Mouse (Mus musculus) heart, embryonic 16.5 days (tissue): ENCODE data around the gene Olfr695. TPM values are rescaled to one million over a fixed set of nuclear protein-coding genes. Genes with fewer than 3 reads are reported as not detected.
"Not testable (repeated sequence)": the region's sequence is repeated elsewhere in the genome, so short reads cannot be mapped to it uniquely, and the experiment has no call there.

ENCODE experiments used
- ATAC-seq: fragments of 200-750 bp; cut with Nextera tagmentation; replicated peaks from 2 replicates; pipeline ENCODE4 v1.8.0; 2017; ENCODE audit warnings: moderate number of reproducible peaks; ENCODE audit not compliant: insufficient read depth, low FRiP score; ENCODE audit errors: extremely low read depth
- H3K27ac ChIP-seq: fragments of 300-500 bp; sonication (generic); 2 replicates; pipeline ENCODE4 v1.5.1; 2014; ENCODE audit warnings: mild to moderate bottlenecking, low read length, control low read depth, moderate library complexity
- H3K27me3 ChIP-seq: fragments of 300-500 bp; sonication (generic); 2 replicates; pipeline ENCODE4 v1.6.1; 2014; ENCODE audit warnings: low read length, mixed read lengths; ENCODE audit not compliant: control insufficient read depth, insufficient read depth
- H3K36me3 ChIP-seq: fragments of 300-500 bp; sonication (generic); 2 replicates; pipeline ENCODE4 v1.6.1; 2014; ENCODE audit not compliant: control insufficient read depth, insufficient read depth
- H3K4me1 ChIP-seq: fragments of 300-500 bp; sonication (generic); 2 replicates; pipeline ENCODE4 v1.6.1; 2014; ENCODE audit warnings: low read length, mixed read lengths; ENCODE audit not compliant: control insufficient read depth, insufficient read depth
- H3K4me2 ChIP-seq: fragments of 300-500 bp; sonication (generic); 2 replicates; pipeline ENCODE4 v1.6.1; 2014; ENCODE audit warnings: low read depth, mild to moderate bottlenecking, control low read depth, low read length
- H3K4me3 ChIP-seq: fragments of 300-500 bp; sonication (generic); 2 replicates; pipeline ENCODE4 v1.5.1; 2014; ENCODE audit warnings: mild to moderate bottlenecking, control low read depth, low read length
- H3K9ac ChIP-seq: fragments of 300-500 bp; sonication (generic); 2 replicates; pipeline ENCODE4 v1.6.1; 2014; ENCODE audit warnings: low read length, control low read depth
- H3K9me3 ChIP-seq: fragments of 300-500 bp; sonication (generic); replicated peaks from 2 replicates; pipeline ENCODE4 v1.6.1; 2016; ENCODE audit warnings: low read length; ENCODE audit not compliant: control insufficient read depth
- WGBS: fragments of 180-500 bp; shearing (Covaris S2); extraction: QIAGEN DNeasy Blood & Tissue Kit; methylation state at CpG from one replicate; pipeline ENCODE4 v1.1.7; 2014; 5-methylcytosine and 5-hydroxymethylcytosine counted together
- polyA plus RNA-seq: library from polyadenylated mRNA; unstranded; fragments of >200 nt; fragmentation: Nextera tagmentation; extraction: Ambion mirVana; gene quantifications from 2 replicates; pipeline ENCODE4 v1.2.1, GENCODE M21; 2015

Gene Olfr695
- polyA plus RNA-seq, 1 experiment from 2014 or later, result not detected

DNA sequence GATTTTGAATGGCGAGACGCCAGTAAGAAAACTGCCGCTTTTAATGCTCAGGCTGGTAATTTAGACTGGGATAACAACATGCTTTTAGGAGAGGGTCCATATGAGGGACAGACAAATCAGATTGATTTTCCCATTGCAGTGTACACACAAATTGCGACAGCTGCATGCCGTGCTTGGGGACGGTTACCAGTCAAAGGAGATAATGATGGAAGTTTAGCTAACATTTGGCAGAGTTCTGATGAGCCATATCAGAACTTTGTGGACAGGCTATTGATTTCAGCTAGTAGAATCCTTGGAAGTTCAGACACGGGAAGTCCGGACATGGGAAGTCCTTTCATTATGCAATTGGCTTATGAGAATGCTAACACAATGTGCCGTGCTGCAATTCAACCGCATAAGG is 8.5 kb downstream of the Olfr695 start:
- not testable (repeated sequence) for H3K4me2 ChIP-seq, H3K27me3 ChIP-seq, ATAC-seq, H3K4me3 ChIP-seq, H3K9ac ChIP-seq, H3K27ac ChIP-seq, H3K9me3 ChIP-seq, H3K4me1 ChIP-seq, H3K36me3 ChIP-seq
- WGBS, result 86% methylated on average over 10 of the region's 10 CpGs

DNA sequence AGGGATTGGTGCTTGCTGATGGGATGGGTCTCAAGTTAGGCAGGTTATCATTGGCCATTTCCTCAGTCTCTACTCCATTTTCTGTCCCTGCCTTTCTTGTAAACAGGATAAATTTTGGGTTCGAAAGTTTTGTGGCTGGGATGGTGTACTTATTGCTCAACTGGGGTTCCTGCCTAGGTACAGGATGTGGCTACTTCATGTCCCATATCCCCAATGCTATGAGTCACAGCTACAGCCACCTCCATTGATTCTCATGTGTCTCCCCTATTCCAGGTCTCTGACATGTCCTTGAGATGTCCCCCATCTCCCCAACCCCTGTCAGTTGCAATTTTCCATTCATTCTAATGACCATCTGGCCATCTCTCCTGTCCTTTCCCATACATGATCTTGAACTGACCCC is 19.3 kb downstream of the Olfr695 start:
- Histone ChIP-seq H3K27me3 (no peaks in the 10 kb centered on the region), H3K36me3 (no peaks in the 10 kb centered on the region), H3K4me1 (no peaks in the 10 kb centered on the region), H3K4me2 (no peak overlapping the region), H3K27ac (no peak overlapping the region), H3K9ac (no peak overlapping the region), H3K9me3 (0 out of 2 replicates have a peak, but pooled peaks cover 3% of the 10 kb centered on the region), H3K4me3 (no peak overlapping the region)
- 75% methylated on average over 1 of the region's 1 CpGs for WGBS
- ATAC-seq, result no peak

GRCm38 (mm10) chr7:106692976-106693375 is 23.2 kb downstream of the Olfr695 start:
- H3K9ac ChIP-seq, result no peak overlapping the region
- no peaks in the 10 kb centered on the region for H3K4me1 ChIP-seq
- 63% methylated on average over 3 of the region's 3 CpGs for WGBS
- no peak for ATAC-seq
- H3K27ac ChIP-seq, result no peak overlapping the region
- H3K36me3 ChIP-seq, result no peaks in the 10 kb centered on the region
- H3K4me3 ChIP-seq, result no peak overlapping the region
- H3K9me3 ChIP-seq, result no peaks in the 10 kb centered on the region
- H3K4me2 ChIP-seq, result no peak overlapping the region
- no peaks in the 10 kb centered on the region for H3K27me3 ChIP-seq

GRCm38 (mm10) chr7:106691714-106692113 is 24.5 kb downstream of the Olfr695 start, which contains the start of gene Olfr694:
Gene Olfr694, minus strand, starts transcription at chr7:106691814.
- no peak for ATAC-seq
- no peak within 1 kb of the TSS for H3K4me3 ChIP-seq
- H3K4me1 ChIP-seq, result no peaks in the 10 kb centered on the region
- no peaks in the 10 kb centered on the region for H3K9me3 ChIP-seq
- no peak within 1 kb of the TSS for H3K4me2 ChIP-seq
- no peaks in the 10 kb centered on the region for H3K36me3 ChIP-seq
- no peaks in the 10 kb centered on the region for H3K27me3 ChIP-seq
- no peak within 1 kb of the TSS for H3K9ac ChIP-seq
- 79% methylated on average over 1 of the region's 1 CpGs for WGBS
- no peak within 1 kb of the TSS for H3K27ac ChIP-seq

DNA sequence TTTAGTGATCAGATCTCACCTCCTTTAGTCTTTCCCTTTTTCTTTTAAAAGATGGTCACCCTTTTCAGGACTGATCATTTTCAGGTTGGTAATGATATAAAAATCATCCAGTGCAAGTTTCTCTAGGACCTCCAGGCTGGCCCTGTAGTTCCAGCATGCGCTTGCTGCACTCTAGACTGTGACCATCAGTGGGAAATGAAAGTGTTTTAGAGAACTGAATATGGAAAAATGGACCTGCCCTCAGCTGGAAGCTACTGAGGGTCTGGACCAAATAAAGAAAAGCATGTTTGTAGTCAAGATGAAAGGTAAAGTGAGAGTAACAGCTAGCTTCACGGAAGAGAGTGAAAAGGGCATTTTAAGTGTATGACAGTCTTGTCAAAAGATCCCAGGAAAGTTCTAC is 30.8 kb downstream of the Olfr695 start:
- Histone ChIP-seq H3K27ac (no peak overlapping the region), H3K9ac (no peak overlapping the region), H3K36me3 (no peaks in the 10 kb centered on the region), H3K4me3 (no peak overlapping the region), H3K4me2 (no peak overlapping the region), H3K9me3 (no peaks in the 10 kb centered on the region; the same call in 1 of the 2 replicates), H3K4me1 (no peaks in the 10 kb centered on the region), H3K27me3 (no peaks in the 10 kb centered on the region)
- ATAC-seq, result no peak
- 76% methylated on average over 2 of the region's 2 CpGs for WGBS

- no peak within 1 kb of the TSS for H3K4me2 ChIP-seq
- no peak within 1 kb of the TSS for H3K9ac ChIP-seq
- H3K4me1 ChIP-seq, result no peaks in the 10 kb centered on the region
- H3K27ac ChIP-seq, result no peak within 1 kb of the TSS
- H3K36me3 ChIP-seq, result no peaks in the 10 kb centered on the region
- ATAC-seq, result no peak
- no peak within 1 kb of the TSS for H3K4me3 ChIP-seq
- H3K9me3 ChIP-seq, result no peaks in the 10 kb centered on the region; the same call in 1 of the 2 replicates
- H3K27me3 ChIP-seq, result no peaks in the 10 kb centered on the region
These were observed 35.7 kb downstream of the Olfr695 start, which contains the start of gene Olfr693 for GRCm38 (mm10) chr7:106680484-106680883. Gene Olfr693, minus strand, starts transcription at chr7:106680584.

Other genes with a start within 250 kb of the Olfr695 start
- gene Olfr693, start 35.8 kb downstream of the Olfr695 start, polyA plus RNA-seq, result not detected in 2 replicates
- gene Olfr694, start 24.6 kb downstream of the Olfr695 start, polyA plus RNA-seq, result not detected in 2 replicates
- gene Olfr697, start 26.0 kb upstream of the Olfr695 start, polyA plus RNA-seq, result not detected in 2 replicates
- not detected in 2 replicates for gene Olfr698, start 39.0 kb upstream of the Olfr695 start, polyA plus RNA-seq
- gene Olfr699, start 76.8 kb upstream of the Olfr695 start, polyA plus RNA-seq, result not detected in 2 replicates
- gene Olfr700, start 92.4 kb upstream of the Olfr695 start, polyA plus RNA-seq, result not detected in 2 replicates
- gene Olfr701, start 97.7 kb upstream of the Olfr695 start, polyA plus RNA-seq, result not detected in 2 replicates
- not detected in 2 replicates for gene Olfr702, start 117.5 kb upstream of the Olfr695 start, polyA plus RNA-seq
- gene Olfr703, start 127.0 kb upstream of the Olfr695 start, polyA plus RNA-seq, result not detected in 2 replicates
- gene Olfr704, start 146.8 kb upstream of the Olfr695 start, polyA plus RNA-seq, result not detected in 2 replicates
- not detected in 2 replicates for gene Olfr705, start 160.5 kb upstream of the Olfr695 start, polyA plus RNA-seq
- not detected in 2 replicates for gene Olfr706, start 171.8 kb upstream of the Olfr695 start, polyA plus RNA-seq
- not detected in 2 replicates for gene Olfr707, start 184.8 kb upstream of the Olfr695 start, polyA plus RNA-seq
- gene Olfr1532-ps1, start 191.6 kb upstream of the Olfr695 start, polyA plus RNA-seq, result not detected in 2 replicates
- gene Olfr709-ps1, start 215.8 kb upstream of the Olfr695 start, polyA plus RNA-seq, result not detected in 2 replicates
- not detected in 2 replicates for gene Olfr710, start 231.9 kb upstream of the Olfr695 start, polyA plus RNA-seq
- not detected in 2 replicates for gene Olfr6, start 247.5 kb upstream of the Olfr695 start, polyA plus RNA-seq